Mouse (Mus musculus) midbrain, embryonic 16.5 days (tissue): ENCODE measurements around the gene Asgr1. TPM values are rescaled to one million over a fixed set of nuclear protein-coding genes. Genes with fewer than 3 reads are reported as not detected.

Source experiments
- ATAC-seq: fragments of 200-750 bp; cut with Nextera tagmentation; 2 replicates; pipeline ENCODE4 v1.8.0; 2017; ENCODE audit warnings: moderate TSS enrichment
- H3K27ac ChIP-seq: fragments of 300-500 bp; sonication (generic); 2 replicates; pipeline ENCODE4 v1.5.1; 2014; ENCODE audit warnings: mild to moderate bottlenecking, low read length, mixed read lengths
- H3K27me3 ChIP-seq: fragments of 300-500 bp; sonication (generic); 2 replicates; pipeline ENCODE4 v1.6.1; 2014; ENCODE audit warnings: low read depth, low read length, mixed read lengths; ENCODE audit not compliant: control insufficient read depth, insufficient read depth
- H3K36me3 ChIP-seq: fragments of 300-500 bp; sonication (generic); 2 replicates; pipeline ENCODE4 v1.6.1; 2014; ENCODE audit warnings: mild to moderate bottlenecking, low read length, moderate library complexity, mixed read lengths; ENCODE audit not compliant: control insufficient read depth, insufficient read depth
- H3K4me1 ChIP-seq: fragments of 300-500 bp; sonication (generic); 2 replicates; pipeline ENCODE4 v1.6.1; 2014; ENCODE audit warnings: mild to moderate bottlenecking, low read length, mixed read lengths; ENCODE audit not compliant: control insufficient read depth, insufficient read depth
- H3K4me2 ChIP-seq: fragments of 300-500 bp; sonication (generic); 2 replicates; pipeline ENCODE4 v1.6.1; 2014; ENCODE audit warnings: mild to moderate bottlenecking, low read length, mixed read lengths
- H3K4me3 ChIP-seq: fragments of 300-500 bp; sonication (generic); 2 replicates; pipeline ENCODE4 v1.5.1; 2014; ENCODE audit warnings: low read depth, mild to moderate bottlenecking, low read length, moderate library complexity, mixed read lengths
- H3K9ac ChIP-seq: fragments of 300-500 bp; sonication (generic); 2 replicates; pipeline ENCODE4 v1.6.1; 2014; ENCODE audit warnings: low read depth, low read length, mixed read lengths
- H3K9me3 ChIP-seq: fragments of 300-500 bp; sonication (generic); replicated peaks from 2 replicates; pipeline ENCODE4 v1.6.1; 2014; ENCODE audit warnings: mild to moderate bottlenecking, low read length, mixed read lengths; ENCODE audit not compliant: control insufficient read depth, poor library complexity, severe bottlenecking
- WGBS: fragments of 180-500 bp; shearing (Covaris S2); extraction: QIAGEN DNeasy Blood & Tissue Kit; methylation state at CpG from one replicate; pipeline ENCODE4 v1.1.7; 2014; 5-methylcytosine and 5-hydroxymethylcytosine counted together
- microRNA counts: library from miRNA; unstranded; fragments of <30 nt; microRNA quantifications from one replicate; lab custom pipeline; 2016
- microRNA-seq: library from miRNA; unstranded; fragments of <30 nt; microRNA quantifications from one replicate; pipeline ENCODE4, GENCODE M21; 2017
- polyA plus RNA-seq: library from polyadenylated mRNA; unstranded; fragments of >200 nt; fragmentation: Nextera tagmentation; extraction: Ambion mirVana; gene quantifications from 2 replicates; pipeline ENCODE4 v1.2.1, GENCODE M21; 2015

Asgr1 gene
- polyA plus RNA-seq, 1 experiment from 2014 or later = 2.3 TPM

GRCm38 (mm10) chr11:70097396-70097795, 43.5 kb downstream of the Asgr1 start:
- no peaks in the 10 kb centered on the region for H3K4me1 ChIP-seq
- WGBS = 82% methylated on average over 11 of the region's 11 CpGs
- no peak overlapping the region for H3K27ac ChIP-seq

GRCm38 (mm10) chr11:70099102-70099501, 45.2 kb downstream of the Asgr1 start:
- no peak overlapping the region for H3K4me2 ChIP-seq
- WGBS = 79% methylated on average over 2 of the region's 2 CpGs
- no peaks in the 10 kb centered on the region for H3K27me3 ChIP-seq
- no peak for ATAC-seq
- H3K9ac ChIP-seq = no peak overlapping the region
- no peaks in the 10 kb centered on the region for H3K4me1 ChIP-seq
- no peaks in the 10 kb centered on the region for H3K36me3 ChIP-seq
- H3K9me3 ChIP-seq = no peaks in the 10 kb centered on the region
- no peak overlapping the region for H3K4me3 ChIP-seq
- no peak overlapping the region for H3K27ac ChIP-seq

More at GRCm38 (mm10) chr11:70097396-70097795, 43.5 kb downstream of the Asgr1 start:
- H3K27me3 ChIP-seq = no peaks in the 10 kb centered on the region
- H3K4me3 ChIP-seq = no peak overlapping the region
- H3K9me3 ChIP-seq = no peaks in the 10 kb centered on the region
- ATAC-seq = no peak
- no peaks in the 10 kb centered on the region for H3K36me3 ChIP-seq
- H3K4me2 ChIP-seq = no peak overlapping the region
- H3K9ac ChIP-seq = no peak overlapping the region

DNA sequence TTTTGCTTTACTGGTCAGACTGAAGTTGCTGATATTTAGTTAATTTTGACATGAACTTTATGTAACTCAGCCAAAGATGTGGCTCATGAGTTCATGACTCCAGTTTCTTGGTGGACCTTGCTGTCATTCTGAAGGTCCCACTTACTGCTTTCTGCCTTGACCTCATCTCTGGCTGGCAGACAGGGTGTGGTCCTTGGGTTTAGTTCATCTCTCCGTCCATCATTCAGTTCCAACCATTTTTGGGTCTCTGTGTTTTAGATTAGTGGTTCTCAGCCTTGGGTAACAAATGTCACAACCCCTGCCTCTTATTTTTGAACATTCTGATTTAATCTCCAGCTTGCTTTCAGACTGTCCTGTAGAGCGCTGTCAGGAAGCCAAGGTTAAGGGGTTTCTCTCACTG, 45.9 kb downstream of the Asgr1 start:
- no peak for ATAC-seq
- H3K27ac ChIP-seq = no peak overlapping the region

DNA sequence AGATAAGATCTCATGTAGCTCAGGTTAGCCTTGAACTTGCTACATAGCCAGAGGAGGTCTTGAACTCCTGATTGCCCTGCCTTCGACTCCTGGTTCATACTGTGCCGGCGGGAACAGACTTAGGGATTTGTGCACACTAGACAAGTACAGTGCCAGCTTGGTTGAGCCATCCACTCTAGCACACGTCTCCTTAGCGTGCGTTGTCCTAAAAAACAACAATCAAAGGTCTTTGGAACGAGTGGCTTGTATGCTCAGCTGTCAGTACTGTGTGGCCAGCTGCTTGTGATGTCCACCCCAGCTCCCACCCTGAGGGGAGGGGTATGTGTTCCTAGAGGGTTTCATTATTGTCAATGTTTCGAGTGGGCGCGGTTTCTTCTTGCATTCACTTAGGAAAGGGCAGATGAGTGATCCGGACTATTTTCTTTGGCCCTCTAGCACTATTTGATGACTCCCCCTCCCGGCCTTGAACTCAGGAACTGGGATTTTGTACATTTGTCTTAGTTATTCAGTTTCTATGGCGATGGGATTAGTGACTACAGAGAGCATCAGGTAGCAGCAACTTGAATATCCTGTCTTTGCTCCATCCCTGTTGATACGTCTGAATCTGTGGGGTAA, 49.9 kb downstream of the Asgr1 start:
- H3K9ac ChIP-seq = no peak overlapping the region
- WGBS = 79% methylated on average over 14 of the region's 14 CpGs
- H3K27ac ChIP-seq = no peak overlapping the region

More for the DNA sequence above, 45.9 kb downstream of the Asgr1 start:
- H3K4me2 ChIP-seq = no peak overlapping the region
- H3K27me3 ChIP-seq = no peaks in the 10 kb centered on the region
- no peaks in the 10 kb centered on the region for H3K36me3 ChIP-seq
- no peak overlapping the region for H3K4me3 ChIP-seq
- no peaks in the 10 kb centered on the region for H3K9me3 ChIP-seq
- no peaks in the 10 kb centered on the region for H3K4me1 ChIP-seq
- H3K9ac ChIP-seq = no peak overlapping the region
- WGBS = 89% methylated on average over 2 of the region's 2 CpGs

DNA sequence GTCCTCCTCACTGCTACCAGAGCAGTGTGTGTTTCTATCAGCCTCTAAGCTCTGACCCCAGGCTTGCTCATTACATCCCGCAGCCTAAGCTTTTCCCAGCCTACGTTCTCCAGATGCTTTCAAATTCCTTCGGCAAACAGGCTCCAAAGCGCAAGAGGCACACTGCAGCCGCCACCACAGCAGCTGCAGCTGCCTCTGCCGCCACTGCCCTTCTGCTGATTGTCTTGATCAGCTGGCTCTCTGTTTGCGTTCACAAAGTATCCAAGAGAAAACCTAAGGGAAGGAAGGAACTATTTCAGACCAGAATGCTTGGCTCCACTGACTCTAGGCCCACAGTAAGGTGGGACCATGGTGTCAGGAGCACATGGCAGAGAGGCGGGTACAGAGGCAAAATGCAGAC, 53.2 kb downstream of the Asgr1 start:
- WGBS = 69% methylated on average over 8 of the region's 8 CpGs
- Histone ChIP-seq H3K36me3 (no peaks in the 10 kb centered on the region), H3K27ac (no peak overlapping the region), H3K9ac (no peak overlapping the region), H3K4me1 (no peaks in the 10 kb centered on the region), H3K4me2 (no peak overlapping the region), H3K4me3 (no peak overlapping the region), H3K9me3 (no peaks in the 10 kb centered on the region), H3K27me3 (no peaks in the 10 kb centered on the region)
- ATAC-seq = no peak

More for the DNA sequence above, 49.9 kb downstream of the Asgr1 start:
- Histone ChIP-seq H3K4me2 (no peak overlapping the region), H3K4me3 (no peak overlapping the region), H3K36me3 (no peaks in the 10 kb centered on the region), H3K4me1 (no peaks in the 10 kb centered on the region), H3K9me3 (no peaks in the 10 kb centered on the region), H3K27me3 (no peaks in the 10 kb centered on the region)
- no peak for ATAC-seq

MicroRNAs encoded within 50 kb of the gene (microRNA counts, 519-probe panel; counts per million panel counts)
- 386 counts per million, percentile 18 among the panel's probes with 10 or more counts for microRNA mmu-miR-324-3p (lab: Ali Mortazavi, UCI)
- microRNA mmu-miR-324-5p (lab: Ali Mortazavi, UCI) = 2,211 counts per million, percentile 63 among the panel's probes with 10 or more counts

Small RNA genes within 50 kb of the gene (microRNA-seq; reads per million reads assigned to microRNA genes)
- gene Mir324 = 4,028 reads per million, percentile 89 among the genes with 10 or more reads in this experiment

Other genes starting within 250 kb of the Asgr1 start
- 0.54 and 0.56 TPM in 2 replicates for gene Tmem102, start 248.5 kb upstream of the Asgr1 start, polyA plus RNA-seq
- gene Gm39566, start 238.8 kb upstream of the Asgr1 start, polyA plus RNA-seq = not detected in 2 replicates
- not detected in 2 replicates for gene Spem2, start 235.6 kb upstream of the Asgr1 start, polyA plus RNA-seq
- gene Spem1, start 231.9 kb upstream of the Asgr1 start, polyA plus RNA-seq = 0.24 and 0.68 TPM in 2 replicates
- gene Nlgn2, start 216.3 kb upstream of the Asgr1 start, polyA plus RNA-seq = 20.6 and 21.5 TPM in 2 replicates
- 271 and 312 TPM in 2 replicates for gene Tmem256, start 215.6 kb upstream of the Asgr1 start, polyA plus RNA-seq
- gene Plscr3, start 207.7 kb upstream of the Asgr1 start, polyA plus RNA-seq = 46.3 and 48.1 TPM in 2 replicates
- 0.11 and 0.35 TPM in 2 replicates for gene Tnk1, start 195.4 kb upstream of the Asgr1 start, polyA plus RNA-seq
- gene Tmem95, start 176.1 kb upstream of the Asgr1 start, polyA plus RNA-seq = not detected in 2 replicates
- 1.3 and 1.9 TPM in 2 replicates for gene Kctd11, start 172.7 kb upstream of the Asgr1 start, polyA plus RNA-seq
- gene Acap1, start 158.5 kb upstream of the Asgr1 start, polyA plus RNA-seq = 0.26 and 0.42 TPM in 2 replicates
- 6.6 and 7.4 TPM in 2 replicates for gene 2810408A11Rik, start 153.1 kb upstream of the Asgr1 start, polyA plus RNA-seq
- 18.7 and 24.1 TPM in 2 replicates for gene Neurl4, start 153.0 kb upstream of the Asgr1 start, polyA plus RNA-seq
- 70.3 TPM in 2 replicates for gene Gps2, start 140.2 kb upstream of the Asgr1 start, polyA plus RNA-seq
- 1,061 and 1,062 TPM in 2 replicates for gene Eif5a, start 132.1 kb upstream of the Asgr1 start, polyA plus RNA-seq
- gene Ybx2, start 118.3 kb upstream of the Asgr1 start, polyA plus RNA-seq = 5.1 and 7.2 TPM in 2 replicates
- gene Slc2a4, start 105.9 kb upstream of the Asgr1 start, polyA plus RNA-seq = 3.1 and 3.2 TPM in 2 replicates
- gene Cldn7, start 89.3 kb upstream of the Asgr1 start, polyA plus RNA-seq = 0.40 and 0.70 TPM in 2 replicates
- 23.0 and 24.4 TPM in 2 replicates for gene Ctdnep1, start 72.9 kb upstream of the Asgr1 start, polyA plus RNA-seq
- gene Elp5, start 71.6 kb upstream of the Asgr1 start, polyA plus RNA-seq = 162 and 173 TPM in 2 replicates
- gene Gabarap, start 62.9 kb upstream of the Asgr1 start, polyA plus RNA-seq = 527 and 528 TPM in 2 replicates
- gene Phf23, start 58.3 kb upstream of the Asgr1 start, polyA plus RNA-seq = 51.2 and 58.6 TPM in 2 replicates
- 21.9 and 26.1 TPM in 2 replicates for gene Dvl2, start 53.5 kb upstream of the Asgr1 start, polyA plus RNA-seq
- gene Acadvl, start 38.7 kb upstream of the Asgr1 start, polyA plus RNA-seq = 56.3 and 61.6 TPM in 2 replicates
- 23.4 and 30.0 TPM in 2 replicates for gene Dlg4, start 37.1 kb upstream of the Asgr1 start, polyA plus RNA-seq
- not detected in 2 replicates for gene Asgr2, start 38.6 kb downstream of the Asgr1 start, polyA plus RNA-seq
- gene Mgl2, start 76.2 kb downstream of the Asgr1 start, polyA plus RNA-seq = 1.1 and 1.2 TPM in 2 replicates
- gene Clec10a, start 102.1 kb downstream of the Asgr1 start, polyA plus RNA-seq = 0.48 and 1.1 TPM in 2 replicates
- gene Slc16a11, start 158.7 kb downstream of the Asgr1 start, polyA plus RNA-seq = 6.9 and 7.8 TPM in 2 replicates
- 12.7 and 13.6 TPM in 2 replicates for gene Slc16a13, start 167.0 kb downstream of the Asgr1 start, polyA plus RNA-seq
- 5.1 and 5.3 TPM in 2 replicates for gene Bcl6b, start 175.7 kb downstream of the Asgr1 start, polyA plus RNA-seq
- 165 and 167 TPM in 2 replicates for gene 0610010K14Rik, start 183.8 kb downstream of the Asgr1 start, polyA plus RNA-seq
- gene Gm21988, start 185.7 kb downstream of the Asgr1 start, polyA plus RNA-seq = 12.0 and 12.7 TPM in 2 replicates
- 368 and 379 TPM in 2 replicates for gene Rnasek, start 185.8 kb downstream of the Asgr1 start, polyA plus RNA-seq
- gene Alox12, start 201.3 kb downstream of the Asgr1 start, polyA plus RNA-seq = 0.34 and 0.49 TPM in 2 replicates